Comparison of ENCODE assay signal across 9 mouse cellular contexts in the genomic region with DNA sequence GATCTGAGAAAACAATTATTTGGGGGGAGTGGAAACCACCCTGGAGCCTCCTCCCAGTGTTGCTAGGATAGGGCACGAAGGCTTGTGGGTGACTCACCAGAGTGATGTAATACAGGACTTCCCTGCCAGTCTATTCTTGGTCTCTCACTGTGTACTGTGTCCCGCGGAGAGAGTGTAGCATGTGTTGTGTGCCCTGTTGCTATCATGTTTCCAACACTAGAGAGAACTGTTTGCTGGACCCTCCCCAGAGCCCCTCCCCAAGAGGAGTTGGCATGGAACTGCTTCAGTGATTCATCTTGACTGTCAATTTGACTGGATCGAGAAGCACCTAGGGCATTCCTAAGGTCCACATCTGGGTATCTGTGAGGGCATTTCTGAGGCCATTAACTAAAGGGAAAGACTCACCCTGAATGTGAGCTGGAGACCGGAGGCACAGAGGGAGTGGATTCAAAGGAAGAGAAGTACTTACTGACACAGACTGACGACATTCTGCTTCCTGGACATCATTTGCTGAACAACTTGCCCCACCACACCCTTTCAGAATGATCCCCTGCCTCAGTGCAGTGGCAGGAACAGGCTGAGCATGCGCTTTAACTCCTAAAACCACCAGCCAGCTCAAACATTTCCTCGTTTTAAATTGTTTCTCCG. TPM values are rescaled to one million over a fixed set of nuclear protein-coding genes. Genes with fewer than 3 reads are reported as not detected.
DNase-seq lines count a peak whose midpoint lies in the region; ATAC-seq and TF ChIP-seq lines count a peak whose summit lies in the region.
"Had no signal": no experiment of that assay in that cellular context is flagged by ENCODE, and none has a peak within 500 bp of the region (broad histone marks: within the 10 kb centered on the region; RNA-seq: fewer than 3 reads in every experiment).

No protein-coding gene starts in this region.

- H3K9ac ChIP-seq in heart, adult 2 months (ENCODE audit: low read depth, low read length) = no peak overlapping the region
- H3K9ac ChIP-seq: liver, embryonic 14.5 days had no signal

- no peak for TF ChIP-seq CTCF in gastrocnemius, adult 2 months (IDR thresholded peaks at IDR 0.05)
- TF ChIP-seq CTCF in heart, adult 2 months (IDR thresholded peaks at IDR 0.05) = no peak

- WGBS in heart, adult 2 months = 23% methylated on average over 9 of the region's 9 CpGs

- H3K27ac ChIP-seq in gastrocnemius, adult 2 months = peak overlapping the region; percentile 72
- H3K27ac ChIP-seq in heart, adult 2 months = peak overlapping the region; percentile 82
- H3K27ac ChIP-seq: liver, embryonic 14.5 days had no signal

- intact Hi-C loops in gastrocnemius, adult 2 months (cut with DNase I) = no loop called here
- intact Hi-C loops in heart, adult 2 months (cut with DNase I) = loop anchor here (2.0 to 5.0 kb wide), 3 partner anchors 34 to 129 kb away; no protein-coding TSS in a partner anchor

- H3K4me1 ChIP-seq in heart, adult 2 months (ENCODE audit: control insufficient read depth, insufficient read depth, low read length) = peaks cover 7% of the 10 kb centered on the region

- peak overlapping the region; percentile 26; the same call in 1 of the 2 replicates for H3K4me3 ChIP-seq in gastrocnemius, adult 2 months
- no peak overlapping the region for H3K4me3 ChIP-seq in heart, adult 2 months

- no peaks in the 10 kb centered on the region for H3K79me2 ChIP-seq in heart, adult 2 months (replicated peaks; ENCODE audit: control insufficient read depth, insufficient read depth, low read length)

- ATAC-seq in CD4-positive, CD25-positive, alpha-beta regulatory T cell, adult 4 months = no peak

- peak; percentile 50 for DNase-seq in gastrocnemius, adult 2 months
- DNase-seq in gastrocnemius, postnatal 4 days (ENCODE audit: low spot score in 2 of 2) = no peak
- DNase-seq in NIH3T3 (ENCODE audit: low read depth) = peak; percentile 67
- peak; percentile 64 to 69 for DNase-seq in heart, adult 2 months
- peak; percentile 65 for DNase-seq in lung, postnatal 36 days
- no peak for DNase-seq in left cerebral cortex, adult 11 months (ENCODE audit: low spot score)
- no peak for DNase-seq in right cerebral cortex, postnatal 4 days

- peak; percentile 76; the same call in 1 of the 2 replicates for TF ChIP-seq EP300 in heart, adult 2 months (IDR thresholded peaks at IDR 0.05; ENCODE audit: insufficient read depth, low read depth, low read length)

- peak; percentile 47; the same call in 1 of the 2 replicates for TF ChIP-seq POLR2A in heart, adult 2 months (IDR thresholded peaks at IDR 0.05; ENCODE audit: insufficient read depth, low read depth, low read length)

- no peaks in the 10 kb centered on the region for H3K36me3 ChIP-seq in heart, adult 2 months (ENCODE audit: control insufficient read depth, insufficient read depth, low read length)

- no peaks in the 10 kb centered on the region for H3K27me3 ChIP-seq in heart, adult 2 months (ENCODE audit: control insufficient read depth, insufficient read depth, low read length)

RNA-seq across cellular contexts. Expression of a gene that starts 9.2 kb away (rescaled TPM):
- total RNA-seq in gastrocnemius, adult 2 months (2021) = not detected
- 1 to 10 TPM in 1 of 2 experiments, under 1 TPM in 1; 0.15 to 1.2 TPM for total RNA-seq in gastrocnemius, postnatal 4 days (2021)
- under 1 TPM in 1 of 2 experiments, not detected in 1; 0.14 TPM for total RNA-seq in heart, adult 2 months (2021)
- 0.25 and 0.35 TPM in 2 replicates for polyA plus RNA-seq in heart, adult 2 months (2012; rRNA removed)
- polyA plus RNA-seq in CD4-positive, CD25-positive, alpha-beta regulatory T cell, adult 4 months (2017; shearing (Covaris generic)) = not detected

Comparison
In these comparisons a context has a peak if more than half of its experiments do, and no peak if none do; other contexts are left out.
1. DNase-seq: peak in gastrocnemius, adult 2 months (single experiment), NIH3T3 (single experiment), heart, adult 2 months (2 of 2) and lung, postnatal 36 days (single experiment); none in gastrocnemius, postnatal 4 days (0 of 2), left cerebral cortex, adult 11 months (single experiment) and right cerebral cortex, postnatal 4 days (single experiment).